Mouse (Mus musculus) liver, embryonic 14.5 days (tissue): ENCODE measurements at regions not wholly inside any gene's neighbourhood (a gene's known extent, or its start where the extent isn't known, plus 50 kb on each side); places are given as distances from the start of the nearest gene placed in this dataset.

Source experiments
- CTCF ChIP-seq: IDR thresholded peaks from 2 replicates; pipeline ENCODE4 v1.5.1; 2016; ENCODE audit warnings: antibody characterized with exemption, low read depth, control low read depth
- EP300 ChIP-seq: IDR thresholded peaks from 2 replicates; pipeline ENCODE4 v1.6.1; 2016; ENCODE audit warnings: antibody characterized with exemption, low read depth

- TF ChIP-seq CTCF (no peak), EP300 (no peak)
Observed at GRCm38 (mm10) chr16:95789548-95789947, 87.7 kb downstream of the Ets2 start.
